Mouse (Mus musculus) megakaryocyte-erythroid progenitor cell, adult 5-6 weeks (primary cell): ENCODE measurements around the gene Cdhr1. TPM values are rescaled to one million over a fixed set of nuclear protein-coding genes. Genes with fewer than 3 reads are reported as not detected.
A peak's percentile ranks its signal among the peaks of the same experiment; 100 is the strongest.

Experiments used
- ATAC-seq: replicated peaks from 2 replicates; pipeline ENCODE4 v1.8.0; 2016; ENCODE audit warnings: mild to moderate bottlenecking, inconsistent platforms; ENCODE audit not compliant: severe bottlenecking, poor library complexity, low FRiP score, low TSS enrichment
- total RNA-seq, 2 experiments: library from RNA; stranded (forward) in 1 of 2; stranded (reverse) in 1 of 2; fragments of 200-1000, 215-1000 nt in 1 of 2; fragments of >200 nt in 1 of 2; fragmentation: Nextera tagmentation in 1 of 2; gene quantifications; 2 replicates each; pipeline ENCODE4 v1.2.3; 2014 to 2017

The Cdhr1 gene
- total RNA-seq, 2 experiments from 2014 or later = not detected

- no peak for ATAC-seq
Measured at GRCm38 (mm10) chr14:37094436-37094835, 3.7 kb downstream of the Cdhr1 start.

GRCm38 (mm10) chr14:37083755-37084154 lies 14.4 kb downstream of the Cdhr1 start:
- no peak for ATAC-seq

GRCm38 (mm10) chr14:37080724-37081123 lies 17.4 kb downstream of the Cdhr1 start:
- no peak for ATAC-seq

- peak; percentile 50; the same call in 1 of the 2 replicates for ATAC-seq
Measured at GRCm38 (mm10) chr14:37068516-37068915, 29.6 kb downstream of the Cdhr1 start.

- no peak for ATAC-seq
Measured at GRCm38 (mm10) chr14:37067629-37068028, 30.5 kb downstream of the Cdhr1 start, which contains the start of gene Lrit2. TSS of gene Lrit2 (plus strand) at chr14:37067929.

GRCm38 (mm10) chr14:37066636-37067035 lies 31.5 kb downstream of the Cdhr1 start:
- no peak for ATAC-seq

GRCm38 (mm10) chr14:37064849-37065248 lies 33.3 kb downstream of the Cdhr1 start:
- ATAC-seq = no peak

- ATAC-seq = no peak
Measured at GRCm38 (mm10) chr14:37048914-37049410, 49.2 kb downstream of the Cdhr1 start, which contains the start of gene Rgr. TSS of gene Rgr (minus strand) at chr14:37048964.

- no peak for ATAC-seq
Measured at GRCm38 (mm10) chr14:37034432-37034831, 63.7 kb downstream of the Cdhr1 start.

- peak; percentile 84 for ATAC-seq
Measured at GRCm38 (mm10) chr14:37033241-37033640, 64.9 kb downstream of the Cdhr1 start.

- ATAC-seq = no peak
Measured at GRCm38 (mm10) chr14:37032481-37033104, 65.6 kb downstream of the Cdhr1 start.

- no peak for ATAC-seq
Measured at GRCm38 (mm10) chr14:37028555-37028954, 69.6 kb downstream of the Cdhr1 start.

- ATAC-seq = no peak
Measured at GRCm38 (mm10) chr14:37027951-37028350, 70.2 kb downstream of the Cdhr1 start.

Other genes with a start within 250 kb of the Cdhr1 start
- gene Ccser2, start 129.6 kb downstream of the Cdhr1 start, total RNA-seq (2014; fragmentation: Nextera tagmentation) = 3.7 and 6.5 TPM in 2 replicates
- 5.9 and 7.6 TPM in 2 replicates for gene Ccser2, start 129.6 kb downstream of the Cdhr1 start, total RNA-seq (2017)
- not detected in 2 replicates for gene Rgr, start 49.4 kb downstream of the Cdhr1 start, total RNA-seq (2014; fragmentation: Nextera tagmentation)
- not detected in 2 replicates for gene Rgr, start 49.4 kb downstream of the Cdhr1 start, total RNA-seq (2017)
- not detected in 2 replicates for gene Lrit1, start 43.5 kb downstream of the Cdhr1 start, total RNA-seq (2014; fragmentation: Nextera tagmentation)
- gene Lrit1, start 43.5 kb downstream of the Cdhr1 start, total RNA-seq (2017) = not detected in 2 replicates
- gene Lrit2, start 30.4 kb downstream of the Cdhr1 start, total RNA-seq (2014; fragmentation: Nextera tagmentation) = not detected in 2 replicates
- gene Lrit2, start 30.4 kb downstream of the Cdhr1 start, total RNA-seq (2017) = not detected in 2 replicates
- gene 2610528A11Rik, start 15.7 kb upstream of the Cdhr1 start, total RNA-seq (2014; fragmentation: Nextera tagmentation) = not detected in 2 replicates
- gene 2610528A11Rik, start 15.7 kb upstream of the Cdhr1 start, total RNA-seq (2017) = 1.3 and 2.9 TPM in 2 replicates
- gene Ghitm, start 36.9 kb upstream of the Cdhr1 start, total RNA-seq (2014; fragmentation: Nextera tagmentation) = 91.2 and 104 TPM in 2 replicates
- gene Ghitm, start 36.9 kb upstream of the Cdhr1 start, total RNA-seq (2017) = 186 and 209 TPM in 2 replicates